Mouse (Mus musculus) common myeloid progenitor, adult 5-6 weeks (primary cell): ENCODE measurements at regions not wholly inside any gene's neighbourhood (a gene's known extent, or its start where the extent isn't known, plus 50 kb on each side); places are given as distances from the start of the nearest gene placed in this dataset.
A peak's percentile ranks its signal among the peaks of the same experiment; 100 is the strongest.

Experiments used
- ATAC-seq: replicated peaks from 2 replicates; pipeline ENCODE4 v1.8.0; 2016; ENCODE audit warnings: low read depth, mild to moderate bottlenecking, moderate TSS enrichment, inconsistent platforms; ENCODE audit not compliant: poor library complexity, severe bottlenecking

DNA sequence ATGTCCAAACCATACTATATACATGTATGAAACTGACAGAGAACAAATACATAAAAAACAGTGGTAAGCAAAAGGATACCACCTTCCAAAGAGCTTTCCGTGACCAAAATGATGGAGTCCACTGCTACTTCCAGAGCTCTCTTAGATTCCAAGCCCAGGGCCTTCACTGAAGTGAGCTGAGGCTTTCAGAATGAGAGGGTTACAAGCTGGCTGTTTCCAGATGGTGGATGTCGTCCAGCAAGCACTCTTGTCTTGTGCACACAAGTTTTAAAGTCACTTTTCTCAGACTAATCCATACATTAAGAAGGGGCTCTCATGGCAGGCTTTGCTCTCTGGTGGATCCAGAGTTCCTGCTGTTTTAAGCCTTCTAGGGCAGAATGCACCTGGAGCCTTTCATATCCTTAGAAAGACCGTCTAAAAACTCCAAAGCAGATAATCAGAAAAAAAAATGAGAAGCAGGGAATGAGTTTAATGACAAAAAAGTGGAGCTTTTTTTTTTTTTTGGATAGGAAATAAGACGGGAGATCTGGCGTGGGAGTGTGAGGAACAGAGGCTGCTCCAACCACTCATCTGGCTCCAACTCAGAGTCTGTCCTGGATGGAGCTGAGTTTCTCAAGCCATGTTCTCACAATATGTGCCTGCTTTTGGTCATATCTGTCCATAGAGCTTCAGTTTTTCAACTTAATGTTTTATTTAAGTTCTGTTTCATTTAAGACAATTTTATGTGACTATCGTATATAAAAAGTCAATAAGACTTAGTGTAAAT lies 281.9 kb upstream of the Mmadhc start:
- no peak for ATAC-seq

DNA sequence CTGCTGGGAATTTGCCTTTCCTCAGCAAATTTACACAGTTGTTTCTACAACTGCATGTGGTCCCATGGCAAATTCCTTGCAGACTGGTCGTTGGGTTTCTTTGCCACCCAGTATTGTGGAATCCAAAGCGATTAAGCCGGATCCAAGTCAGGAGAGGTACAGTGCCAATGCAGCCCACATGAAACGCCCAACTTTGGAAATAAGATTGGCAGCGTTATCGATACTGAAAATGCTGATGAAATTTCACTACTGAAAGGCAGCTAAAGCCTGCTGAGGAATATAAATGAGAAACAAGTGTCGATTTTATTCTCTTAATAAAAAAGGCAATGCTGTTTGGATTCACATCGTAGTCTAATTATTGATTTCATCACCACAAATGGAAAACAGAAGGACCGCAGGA lies 281.1 kb upstream of the Mmadhc start:
- no peak for ATAC-seq

DNA sequence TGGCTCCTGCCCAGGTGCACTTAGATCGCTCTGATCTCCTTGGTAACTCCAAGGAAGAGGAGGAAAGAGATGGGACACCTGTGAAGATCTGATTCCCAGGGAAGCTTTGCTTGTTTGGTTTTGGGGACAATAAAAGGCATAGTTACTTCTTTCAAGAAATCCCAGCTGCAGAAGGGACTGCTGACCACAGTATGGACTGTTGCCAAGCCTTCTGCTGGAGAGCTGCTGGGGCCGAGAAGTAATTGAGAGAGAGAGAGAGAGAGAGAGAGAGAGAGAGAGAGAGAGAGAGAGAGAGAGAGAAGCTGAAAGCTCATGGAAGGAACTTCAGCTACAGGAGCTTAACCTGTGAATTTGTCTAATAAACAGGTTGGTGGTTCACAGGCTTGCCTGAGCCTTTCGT lies 276.9 kb upstream of the Mmadhc start:
- no peak for ATAC-seq

DNA sequence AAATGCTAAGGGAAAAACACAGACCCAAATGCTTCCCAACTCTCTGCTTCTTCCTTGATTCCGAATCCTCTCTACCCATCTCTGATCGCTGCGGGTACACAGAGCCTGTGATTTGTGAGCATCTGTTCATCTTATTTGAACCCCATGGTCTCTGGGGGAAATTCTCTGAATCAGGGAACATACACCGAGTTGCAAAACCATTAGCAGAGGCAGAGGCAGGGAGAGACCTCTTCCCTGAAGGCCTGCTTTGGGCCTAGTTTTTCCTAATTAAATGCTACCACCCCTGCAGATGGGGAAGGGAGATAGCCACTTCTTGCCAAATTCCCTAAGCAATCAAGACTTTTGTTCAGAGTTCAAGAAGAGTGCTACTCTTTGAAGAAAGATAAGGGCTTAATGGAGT lies 274.4 kb upstream of the Mmadhc start:
- no peak for ATAC-seq

DNA sequence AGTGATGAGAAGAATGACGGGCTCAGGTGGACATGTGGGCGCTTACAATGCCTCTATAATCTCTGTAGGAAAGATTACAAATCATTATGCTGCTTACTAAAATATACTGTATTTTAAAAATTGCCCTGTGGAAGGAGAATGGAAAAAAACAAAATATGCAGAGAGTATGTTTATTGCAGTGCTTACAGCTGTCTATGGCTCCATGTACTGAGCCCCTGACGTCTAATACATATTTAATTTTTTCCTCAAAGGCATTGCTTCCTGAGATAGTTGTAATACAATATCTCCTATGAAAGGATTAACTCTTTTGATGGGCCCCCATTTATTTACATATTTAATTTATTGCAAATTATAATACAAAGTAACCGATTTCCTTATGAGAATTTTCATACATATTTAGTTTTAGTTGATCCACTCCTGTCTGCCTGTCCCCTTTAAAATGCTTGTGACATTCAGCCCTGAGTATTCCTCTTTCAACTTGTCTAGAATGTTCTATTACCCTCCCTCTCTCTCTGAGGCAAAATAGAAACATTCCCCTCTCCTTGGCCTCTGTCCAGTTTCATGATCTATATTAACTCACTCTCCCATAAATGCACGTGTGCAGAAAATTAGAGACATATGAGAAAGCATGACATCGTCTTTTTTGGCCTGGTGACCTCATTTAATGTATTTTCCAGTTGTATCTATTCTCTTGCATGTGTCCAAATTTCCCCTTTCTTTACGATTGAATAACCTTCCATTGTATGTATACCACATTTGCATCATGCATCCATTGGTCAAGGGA lies 273.1 kb upstream of the Mmadhc start:
- no peak for ATAC-seq

DNA sequence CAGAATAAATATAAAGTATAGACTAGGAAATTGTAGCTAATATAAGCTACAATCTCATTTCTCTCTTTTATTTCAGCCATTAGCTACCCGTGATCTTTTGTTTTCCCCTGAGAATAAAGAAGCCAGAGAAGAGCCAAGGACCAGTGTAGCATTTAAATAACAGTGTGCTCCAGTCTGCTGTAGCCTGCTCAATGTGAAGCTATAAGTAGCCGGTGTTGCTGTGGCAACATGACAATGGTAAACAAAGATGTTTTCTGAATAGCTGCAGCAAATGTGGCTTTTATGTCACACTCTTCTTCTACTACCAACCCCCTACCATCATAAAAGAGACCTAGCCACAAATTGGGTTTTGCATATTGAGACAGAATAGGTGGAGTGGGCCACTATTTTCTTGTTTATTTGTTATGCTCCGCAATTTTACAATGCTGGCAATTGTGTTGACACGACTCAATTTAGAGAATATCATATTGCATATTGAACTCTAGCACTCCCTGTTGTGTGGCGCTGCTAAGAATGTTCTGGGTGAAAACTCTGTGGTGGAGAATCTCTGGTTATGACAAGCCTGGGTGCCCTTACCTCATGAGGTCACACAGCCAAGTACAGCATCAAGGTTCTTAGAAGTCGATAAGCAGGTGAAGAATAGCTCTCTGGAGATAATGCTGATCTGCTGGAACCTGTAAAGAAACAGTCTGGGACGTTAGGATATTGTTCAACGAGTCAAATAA lies 272.3 kb upstream of the Mmadhc start:
- ATAC-seq: no peak

DNA sequence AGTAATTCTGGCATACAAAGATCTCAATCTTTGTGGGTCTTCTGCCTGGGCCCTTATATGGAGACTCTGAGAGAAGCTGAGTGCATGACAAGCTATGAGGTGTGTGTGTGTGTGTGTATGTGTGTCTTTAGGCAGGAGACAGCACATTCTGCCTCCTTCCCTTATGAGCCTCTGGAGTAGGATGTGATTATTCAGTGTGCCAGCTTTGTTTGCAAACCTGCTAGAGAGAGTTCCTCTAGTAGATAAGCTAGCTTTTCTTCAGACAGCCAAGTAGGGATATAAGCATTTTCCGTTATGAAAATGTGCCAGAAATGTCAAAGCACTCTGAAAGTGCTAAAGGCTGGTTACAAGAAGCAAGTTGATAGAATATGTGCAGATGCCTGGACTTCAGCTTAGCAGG lies 270.9 kb upstream of the Mmadhc start:
- ATAC-seq: no peak

DNA sequence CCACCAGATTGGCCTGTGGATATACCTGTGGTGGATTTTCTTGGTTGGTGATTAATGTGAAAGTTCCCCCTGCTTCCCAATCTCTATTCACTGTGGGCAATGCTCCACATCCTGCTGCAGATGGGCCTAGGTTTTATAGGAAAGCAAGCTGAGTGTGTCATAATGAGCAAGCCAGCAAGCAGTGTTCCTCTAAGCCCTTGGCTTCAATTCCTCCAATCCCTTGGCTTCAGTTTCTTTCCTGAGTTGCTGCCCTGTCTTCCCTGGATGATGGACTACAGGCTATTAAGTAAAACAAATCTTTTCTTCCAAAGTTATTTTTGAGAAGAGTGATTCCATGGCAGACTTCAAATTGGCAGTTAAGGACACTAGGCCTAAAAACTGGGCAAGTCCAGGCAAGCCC lies 257.4 kb upstream of the Mmadhc start:
- no peak for ATAC-seq

DNA sequence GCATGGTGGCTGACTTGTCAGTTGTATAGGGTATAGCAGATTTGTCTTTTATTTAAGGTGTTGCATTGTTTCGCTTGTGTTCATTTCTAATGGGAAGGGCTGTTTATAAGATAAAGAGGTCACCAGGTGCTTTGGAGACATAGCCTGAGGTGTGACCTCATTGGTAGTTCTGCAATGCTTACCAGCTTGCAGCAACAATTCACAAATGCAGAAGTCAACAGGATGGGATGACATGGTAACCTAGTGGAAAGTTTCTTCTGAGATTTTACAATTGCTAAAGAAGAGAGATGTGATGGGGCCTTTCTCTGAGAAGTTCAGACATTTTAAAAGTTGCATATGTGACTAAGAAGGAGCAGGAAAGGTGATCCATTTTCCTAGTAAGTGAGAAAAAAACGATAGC lies 255.8 kb upstream of the Mmadhc start:
- ATAC-seq: no peak

DNA sequence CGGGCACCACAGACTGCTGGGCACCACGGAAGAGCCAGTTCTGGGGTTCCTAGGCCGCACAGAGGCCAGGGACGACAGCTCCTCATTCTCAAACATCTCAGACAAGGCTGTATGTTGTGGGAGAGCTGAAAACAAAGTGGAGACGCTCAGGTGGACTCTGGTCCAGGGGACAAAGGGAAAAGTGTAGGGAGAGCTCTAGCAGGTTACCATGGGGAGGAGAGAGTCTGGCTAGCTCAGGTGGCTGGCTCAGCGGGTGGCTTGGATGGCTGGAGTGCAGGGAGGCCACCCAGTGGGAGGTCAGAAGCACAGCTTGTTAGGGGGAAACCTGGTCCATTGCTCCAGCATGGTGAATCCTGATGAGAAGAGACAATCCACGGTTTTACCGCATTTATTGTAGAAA lies 253.3 kb upstream of the Mmadhc start:
- no peak for ATAC-seq

DNA sequence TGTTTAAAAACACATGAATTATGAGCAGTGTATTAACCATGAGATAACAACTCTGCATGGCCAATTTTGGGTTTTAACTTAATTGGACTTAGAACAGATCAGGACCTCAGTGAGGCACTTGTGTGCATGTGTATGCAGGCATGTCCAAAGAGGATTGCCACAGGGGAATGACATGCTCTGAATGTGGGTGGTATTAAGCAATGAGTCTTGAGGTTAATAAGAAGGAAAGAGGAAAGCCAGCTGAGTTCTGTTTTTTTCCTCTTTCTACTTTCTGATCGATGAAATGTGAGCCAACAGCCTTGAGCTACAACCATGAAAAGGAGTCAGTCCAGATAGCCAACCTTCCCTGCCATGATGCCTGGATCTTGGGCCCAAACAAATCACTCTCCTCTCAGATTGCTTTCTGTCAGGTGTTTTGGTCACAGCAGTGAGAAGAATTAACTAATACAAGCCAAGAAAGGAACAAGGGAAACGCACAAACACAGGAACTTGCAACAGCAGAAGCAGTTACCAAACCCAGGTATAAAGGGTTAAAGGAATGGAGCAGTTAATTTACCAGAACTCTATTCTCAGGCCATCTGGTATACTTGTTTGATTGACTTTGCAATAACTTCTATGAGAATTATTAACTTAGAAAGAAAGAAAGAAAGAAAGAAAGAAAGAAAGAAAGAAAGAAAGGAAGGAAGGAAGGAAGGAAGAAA lies 243.3 kb upstream of the Mmadhc start:
- peak; percentile 65; the same call in 1 of the 2 replicates for ATAC-seq

DNA sequence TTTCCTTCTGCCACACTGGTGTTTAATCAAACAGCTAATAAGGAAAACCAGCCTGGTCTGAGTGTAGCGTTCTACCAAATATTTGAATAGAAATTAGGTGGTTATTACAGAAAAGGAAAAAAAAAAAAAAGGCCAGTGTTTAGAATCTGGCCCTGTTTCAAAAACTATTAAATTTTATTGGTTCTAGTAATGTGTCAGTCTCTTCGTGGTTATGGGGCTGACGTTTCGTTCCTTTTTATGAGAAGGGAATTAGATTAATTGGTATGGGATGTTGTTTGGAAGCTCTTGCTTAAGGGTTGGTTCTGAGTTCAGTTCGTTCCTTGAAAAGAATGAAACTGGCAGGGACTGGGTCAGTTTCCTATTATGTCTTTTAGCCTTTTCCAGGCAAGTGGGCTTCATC lies 241.5 kb upstream of the Mmadhc start:
- ATAC-seq: no peak

DNA sequence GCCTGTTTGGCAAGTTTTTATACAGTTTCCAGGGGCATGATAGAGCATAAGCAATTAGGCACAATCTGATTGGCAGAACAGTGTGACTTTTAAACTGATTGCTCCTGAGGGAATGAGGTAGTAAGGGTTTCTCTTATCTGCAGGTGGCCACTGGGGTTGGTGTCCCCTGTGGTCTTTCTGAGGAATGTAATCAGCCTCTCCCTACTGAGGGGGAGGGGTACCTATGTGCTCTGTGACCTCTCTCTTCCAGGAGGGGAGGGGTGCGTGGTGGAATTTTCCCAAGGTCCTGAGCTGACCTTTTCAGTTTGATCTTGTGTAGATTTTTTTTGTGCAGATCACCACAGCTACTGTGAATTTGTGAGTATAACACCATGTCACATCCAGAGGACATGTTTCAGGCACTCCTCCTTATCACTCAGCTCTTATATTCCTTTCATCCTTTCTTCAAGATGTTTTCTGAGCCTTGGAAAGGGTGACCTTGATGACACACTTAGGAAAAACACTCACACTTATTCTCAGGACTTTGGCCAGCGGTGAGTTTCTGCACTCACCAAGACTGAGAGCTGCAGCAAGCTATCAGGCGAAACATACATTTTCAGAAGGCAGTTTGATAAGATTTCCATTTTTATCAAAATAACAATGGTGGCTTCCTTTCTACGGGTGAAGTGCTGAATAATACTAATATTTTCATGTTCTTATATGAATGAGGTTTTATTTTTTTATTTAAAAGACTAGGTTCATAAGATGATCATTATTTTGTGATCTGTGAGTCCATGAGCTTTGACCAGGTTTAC lies 238.7 kb upstream of the Mmadhc start:
- no peak for ATAC-seq

DNA sequence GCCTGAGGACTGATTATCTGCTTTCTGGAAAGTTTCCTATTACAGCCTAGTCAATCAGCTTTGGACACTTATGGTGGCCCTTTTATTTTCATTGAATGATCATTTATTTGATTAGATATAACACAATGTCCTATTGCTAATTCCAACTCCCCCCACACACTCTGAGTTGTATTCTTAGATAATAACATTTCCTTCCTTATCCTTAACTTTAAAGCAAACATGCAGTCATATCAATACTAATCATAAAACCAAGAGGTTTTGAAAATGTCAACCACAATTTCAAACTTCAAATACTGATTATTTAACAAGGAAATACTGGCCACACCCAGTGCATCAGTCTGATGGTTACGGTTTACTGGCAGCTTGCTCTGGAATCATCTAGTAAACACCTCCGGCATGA lies 237.1 kb upstream of the Mmadhc start:
- no peak for ATAC-seq

DNA sequence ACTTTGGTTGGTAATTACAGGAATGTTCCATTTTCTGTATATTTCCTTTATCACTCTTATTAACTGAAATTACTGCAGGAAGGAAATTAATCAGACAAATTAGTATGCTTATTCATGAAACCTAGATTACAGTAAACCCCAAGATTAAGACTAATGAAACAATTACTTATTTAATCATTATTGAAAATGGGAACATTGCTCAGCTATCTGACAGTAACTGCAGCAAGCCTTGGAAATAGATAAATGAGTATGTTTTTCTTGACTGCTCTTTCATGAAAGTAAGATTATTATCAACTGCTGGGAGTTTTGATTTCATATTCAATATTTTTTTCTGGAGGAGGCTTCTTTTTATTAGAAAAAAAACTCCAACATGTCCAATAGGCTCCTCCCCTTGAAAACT lies 230.8 kb upstream of the Mmadhc start:
- no peak for ATAC-seq

DNA sequence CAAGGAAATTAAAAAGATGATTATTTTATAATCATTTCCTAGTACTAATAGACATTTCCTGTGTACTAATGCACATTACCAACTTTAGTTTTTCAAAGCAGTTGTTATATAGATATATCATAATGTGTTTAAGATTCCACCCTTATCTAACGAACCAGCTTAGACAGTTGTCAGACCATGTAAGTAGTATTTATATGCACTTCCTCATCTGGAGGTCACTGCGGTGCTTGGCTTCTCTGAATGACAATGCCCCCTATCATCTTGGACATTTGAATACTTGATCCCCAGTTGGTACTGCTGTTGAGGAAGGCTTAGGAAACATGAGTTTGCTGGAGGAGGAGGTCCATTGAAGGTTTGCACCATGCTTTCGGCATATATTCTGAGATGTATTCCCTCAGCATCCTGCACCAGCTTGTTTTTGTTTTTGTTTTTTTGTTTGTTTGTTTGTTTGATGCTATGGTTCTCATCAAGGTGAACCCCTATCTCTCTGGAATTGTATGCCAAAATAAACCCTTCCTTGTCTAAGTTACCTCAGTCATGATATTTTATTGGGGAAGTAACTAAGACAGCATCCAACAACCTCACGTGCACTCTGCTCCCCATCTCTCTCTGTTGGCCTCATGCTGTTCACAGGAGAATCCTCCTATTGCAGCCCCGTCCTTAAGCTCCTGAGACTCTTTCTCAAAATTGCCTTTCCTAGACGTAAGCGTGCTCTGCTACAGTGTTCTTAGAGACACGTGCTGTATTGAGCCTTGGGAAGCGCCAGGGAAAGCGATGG lies 228.4 kb upstream of the Mmadhc start:
- ATAC-seq: peak; percentile 56

DNA sequence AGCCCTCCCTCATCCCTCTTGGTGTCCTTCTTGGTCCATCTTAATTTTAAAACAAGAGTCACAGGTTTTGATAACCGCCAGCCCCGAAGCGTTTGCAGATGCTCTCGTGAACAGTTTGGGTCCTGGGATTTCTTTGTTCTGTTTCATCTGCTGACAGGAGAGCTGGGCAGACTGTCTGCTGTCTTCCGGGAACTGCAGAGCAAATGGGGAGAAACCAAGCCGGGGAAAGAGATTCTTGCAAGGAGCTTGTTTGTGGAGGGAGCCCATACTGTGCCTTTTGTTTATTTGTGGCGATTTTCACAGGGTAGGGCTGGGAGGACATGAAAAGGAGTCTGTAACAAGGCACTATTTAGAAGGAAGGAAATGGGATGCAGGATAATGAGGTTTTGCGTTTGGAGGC lies 223.6 kb upstream of the Mmadhc start:
- no peak for ATAC-seq

DNA sequence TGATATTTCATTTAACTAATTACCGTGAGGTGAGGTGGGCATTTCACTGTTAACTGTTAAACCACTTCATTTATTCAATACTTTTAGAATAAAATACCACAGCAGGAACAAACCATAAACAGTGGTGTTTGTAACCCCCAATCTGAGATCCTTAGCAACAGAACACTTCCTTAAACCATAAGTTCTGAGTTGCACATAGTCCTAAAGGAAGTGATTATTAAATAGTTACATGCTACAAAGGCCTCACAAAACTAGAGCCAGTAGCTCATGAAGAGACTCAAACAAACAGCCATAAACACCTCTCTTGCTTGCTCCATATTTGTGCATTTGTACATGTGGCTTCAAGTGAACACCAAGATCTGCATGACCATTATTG lies 222.5 kb upstream of the Mmadhc start:
- ATAC-seq: peak; percentile 64
